Mouse (Mus musculus) embryonic facial prominence, embryonic 14.5 days (tissue): ENCODE measurements around the gene Lama2. TPM values are rescaled to one million over a fixed set of nuclear protein-coding genes. Genes with fewer than 3 reads are reported as not detected.

Experiments
- ATAC-seq: fragments of 200-750 bp; cut with Nextera tagmentation; 2 replicates; pipeline ENCODE4 v1.8.0; 2017; ENCODE audit warnings: low read depth, moderate number of reproducible peaks, moderate TSS enrichment
- DNase-seq: peaks from one replicate; pipeline ENCODE4 v3.0.0-alpha.2; 2015; ENCODE audit warnings: low spot score
- H3K27ac ChIP-seq: fragments of 300-500 bp; sonication (generic); replicated peaks from 2 replicates; pipeline ENCODE4 v1.5.1; 2014; ENCODE audit warnings: low read depth, mild to moderate bottlenecking, low read length, moderate library complexity
- H3K27me3 ChIP-seq: fragments of 300-500 bp; sonication (generic); replicated peaks from 2 replicates; pipeline ENCODE4 v1.6.1; 2014; ENCODE audit warnings: low read length; ENCODE audit not compliant: control insufficient read depth, insufficient read depth
- H3K36me3 ChIP-seq: fragments of 300-500 bp; sonication (generic); 2 replicates; pipeline ENCODE4 v1.6.1; 2014; ENCODE audit warnings: low read length, mixed read lengths; ENCODE audit not compliant: control insufficient read depth, insufficient read depth
- H3K4me1 ChIP-seq: fragments of 300-500 bp; sonication (generic); 2 replicates; pipeline ENCODE4 v1.6.1; 2014; ENCODE audit warnings: antibody characterized with exemption, low read length; ENCODE audit not compliant: control insufficient read depth, insufficient read depth
- H3K4me2 ChIP-seq: fragments of 300-500 bp; sonication (generic); 2 replicates; pipeline ENCODE4 v1.6.1; 2014; ENCODE audit warnings: low read depth, mild to moderate bottlenecking, low read length, moderate library complexity, mixed read lengths
- H3K4me3 ChIP-seq: fragments of 300-500 bp; sonication (generic); 2 replicates; pipeline ENCODE4 v1.5.1; 2014; ENCODE audit warnings: low read depth, mild to moderate bottlenecking, low read length
- H3K9ac ChIP-seq: fragments of 300-500 bp; sonication (generic); 2 replicates; pipeline ENCODE4 v1.6.1; 2014; ENCODE audit warnings: low read depth, mild to moderate bottlenecking, low read length, moderate library complexity, mixed read lengths
- H3K9me3 ChIP-seq: fragments of 300-500 bp; sonication (generic); 2 replicates; pipeline ENCODE4 v1.6.1; 2016; ENCODE audit warnings: low read length; ENCODE audit not compliant: control insufficient read depth
- WGBS: fragments of 180-500 bp; shearing (Covaris S2); extraction: QIAGEN DNeasy Blood & Tissue Kit; methylation state at CpG from one replicate; pipeline ENCODE4 v1.1.7; 2014; 5-methylcytosine and 5-hydroxymethylcytosine counted together
- polyA plus RNA-seq: library from polyadenylated mRNA; unstranded; fragments of >200 nt; fragmentation: Nextera tagmentation; extraction: Ambion mirVana; gene quantifications from 2 replicates; pipeline ENCODE4 v1.2.1, GENCODE M21; 2014

The Lama2 gene
- polyA plus RNA-seq, 1 experiment from 2014 or later, result 34.2 TPM

GRCm38 (mm10) chr10:27127454-27127853 is 492.1 kb downstream of the Lama2 start:
- Histone ChIP-seq H3K36me3 (no peaks in the 10 kb centered on the region), H3K4me1 (no peaks in the 10 kb centered on the region), H3K4me2 (no peak overlapping the region), H3K9me3 (no peaks in the 10 kb centered on the region), H3K4me3 (no peak overlapping the region), H3K9ac (no peak overlapping the region), H3K27me3 (no peaks in the 10 kb centered on the region), H3K27ac (no peak overlapping the region)
- DNase-seq, result no peak
- WGBS, result 83% methylated on average over 2 of the region's 2 CpGs
- ATAC-seq, result no peak

DNA sequence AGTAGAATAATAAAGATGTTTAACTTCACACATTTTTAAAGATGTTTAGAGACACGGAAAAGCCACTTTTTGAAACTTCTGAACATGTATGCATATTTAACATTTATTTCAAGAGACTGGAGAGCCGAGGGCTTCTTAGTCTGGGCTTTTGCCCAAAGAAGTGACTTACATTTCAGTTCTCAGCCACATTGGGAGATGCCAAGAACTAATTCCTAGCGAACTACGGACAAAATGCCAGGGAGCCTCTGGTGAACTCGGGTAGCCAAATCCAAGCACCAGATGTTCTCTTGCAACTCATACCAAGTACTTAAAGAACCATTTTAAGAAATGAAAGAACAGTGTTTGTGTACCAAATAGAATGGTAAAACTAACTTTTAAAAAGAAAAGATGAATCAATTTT is 495.8 kb downstream of the Lama2 start:
- H3K27me3 ChIP-seq, result no peaks in the 10 kb centered on the region
- H3K27ac ChIP-seq, result no peak overlapping the region
- ATAC-seq, result no peak
- no peak overlapping the region for H3K4me2 ChIP-seq
- H3K4me3 ChIP-seq, result no peak overlapping the region
- no peaks in the 10 kb centered on the region for H3K36me3 ChIP-seq
- H3K9me3 ChIP-seq, result no peaks in the 10 kb centered on the region
- 51% methylated on average over 5 of the region's 5 CpGs for WGBS
- no peaks in the 10 kb centered on the region for H3K4me1 ChIP-seq
- H3K9ac ChIP-seq, result no peak overlapping the region
- DNase-seq, result peak; percentile 70

DNA sequence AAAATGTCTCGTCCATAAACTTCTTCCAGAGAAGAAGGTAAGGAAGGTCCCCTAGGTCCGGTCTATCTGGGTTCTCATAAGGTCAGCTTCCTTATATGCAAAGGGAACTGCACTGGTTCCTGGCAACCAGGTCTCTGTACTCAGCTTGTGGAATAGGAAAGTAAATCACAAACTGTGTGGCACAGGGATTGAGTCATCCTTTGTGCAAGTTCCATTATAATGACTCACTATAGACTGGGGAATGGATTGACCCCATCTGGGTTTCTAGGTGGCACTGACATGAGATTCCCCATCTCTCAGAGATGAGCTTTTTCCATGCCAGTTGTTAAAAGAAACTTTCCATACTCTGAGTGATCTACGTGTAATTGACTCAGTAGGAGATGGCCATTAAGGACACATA is 501.7 kb downstream of the Lama2 start:
- H3K4me2 ChIP-seq, result no peak overlapping the region

GRCm38 (mm10) chr10:27116938-27117647 is 502.5 kb downstream of the Lama2 start:
- ATAC-seq, result no peak
- DNase-seq, result no peak
- WGBS, result 86% methylated on average over 2 of the region's 2 CpGs
- no peaks in the 10 kb centered on the region for H3K9me3 ChIP-seq
- no peaks in the 10 kb centered on the region for H3K4me1 ChIP-seq
- no peak overlapping the region for H3K27ac ChIP-seq
- no peak overlapping the region for H3K4me3 ChIP-seq
- no peak overlapping the region for H3K4me2 ChIP-seq
- H3K36me3 ChIP-seq, result no peaks in the 10 kb centered on the region
- H3K9ac ChIP-seq, result no peak overlapping the region
- H3K27me3 ChIP-seq, result no peaks in the 10 kb centered on the region

More for the DNA sequence above, 501.7 kb downstream of the Lama2 start:
- Histone ChIP-seq H3K4me1 (no peaks in the 10 kb centered on the region), H3K27me3 (no peaks in the 10 kb centered on the region), H3K9me3 (no peaks in the 10 kb centered on the region), H3K9ac (no peak overlapping the region), H3K27ac (no peak overlapping the region), H3K4me3 (no peak overlapping the region), H3K36me3 (no peaks in the 10 kb centered on the region)
- 88% methylated on average over 3 of the region's 3 CpGs for WGBS
- ATAC-seq (no peak), DNase-seq (no peak)

DNA sequence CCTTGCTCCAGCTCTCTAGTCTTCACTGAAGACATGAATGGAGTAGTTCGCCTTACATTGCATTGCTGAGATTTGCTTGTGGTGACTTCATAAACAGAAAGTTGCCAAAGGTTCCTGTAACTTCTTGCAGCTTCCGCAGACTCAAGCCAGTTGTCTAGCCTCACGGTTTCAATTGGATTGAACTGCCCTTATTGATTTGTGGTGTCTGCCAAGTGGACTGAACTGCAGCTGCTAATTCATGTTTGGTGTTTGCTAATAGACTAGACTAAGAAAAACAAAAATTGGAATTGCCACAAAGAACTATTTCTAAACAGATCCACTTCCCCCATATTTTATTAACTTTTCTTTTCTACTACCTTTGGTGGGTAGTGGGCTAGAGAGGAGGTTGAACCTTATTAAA is 505.4 kb downstream of the Lama2 start:
- no peak overlapping the region for H3K4me3 ChIP-seq
- no peaks in the 10 kb centered on the region for H3K36me3 ChIP-seq
- no peaks in the 10 kb centered on the region for H3K27me3 ChIP-seq
- ATAC-seq (no peak), DNase-seq (no peak)
- no peak overlapping the region for H3K9ac ChIP-seq
- WGBS, result 94% methylated on average over 3 of the region's 3 CpGs
- no peaks in the 10 kb centered on the region for H3K9me3 ChIP-seq
- no peak overlapping the region for H3K27ac ChIP-seq
- H3K4me1 ChIP-seq, result no peaks in the 10 kb centered on the region
- H3K4me2 ChIP-seq, result no peak overlapping the region

DNA sequence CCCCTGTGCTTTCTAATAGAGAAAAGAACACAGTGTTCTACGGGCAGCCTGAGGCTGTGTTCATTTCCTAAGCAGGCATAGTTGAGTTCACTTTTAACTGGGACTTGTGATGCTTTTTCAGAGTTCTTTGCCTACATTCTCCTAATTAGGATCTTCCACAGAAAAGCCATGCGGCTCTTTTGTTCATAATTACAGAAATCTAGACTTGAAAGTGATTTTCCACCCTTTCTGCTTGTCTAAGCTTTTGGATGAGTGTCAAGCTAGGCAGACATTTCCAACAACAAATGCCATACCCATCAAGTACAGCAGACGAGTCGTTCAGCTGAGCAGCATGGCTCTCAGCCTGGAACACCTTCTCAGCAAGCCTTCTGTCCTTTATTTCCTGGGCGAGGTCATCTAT is 515.7 kb downstream of the Lama2 start:
- Histone ChIP-seq H3K9me3 (no peaks in the 10 kb centered on the region), H3K27ac (no peak overlapping the region), H3K36me3 (peaks cover 4% of the 10 kb centered on the region; the same call in 1 of the 2 replicates), H3K4me2 (no peak overlapping the region), H3K9ac (no peak overlapping the region), H3K4me3 (no peak overlapping the region), H3K4me1 (no peaks in the 10 kb centered on the region), H3K27me3 (no peaks in the 10 kb centered on the region)
- no peak for DNase-seq
- ATAC-seq, result no peak
- 79% methylated on average over 5 of the region's 5 CpGs for WGBS

DNA sequence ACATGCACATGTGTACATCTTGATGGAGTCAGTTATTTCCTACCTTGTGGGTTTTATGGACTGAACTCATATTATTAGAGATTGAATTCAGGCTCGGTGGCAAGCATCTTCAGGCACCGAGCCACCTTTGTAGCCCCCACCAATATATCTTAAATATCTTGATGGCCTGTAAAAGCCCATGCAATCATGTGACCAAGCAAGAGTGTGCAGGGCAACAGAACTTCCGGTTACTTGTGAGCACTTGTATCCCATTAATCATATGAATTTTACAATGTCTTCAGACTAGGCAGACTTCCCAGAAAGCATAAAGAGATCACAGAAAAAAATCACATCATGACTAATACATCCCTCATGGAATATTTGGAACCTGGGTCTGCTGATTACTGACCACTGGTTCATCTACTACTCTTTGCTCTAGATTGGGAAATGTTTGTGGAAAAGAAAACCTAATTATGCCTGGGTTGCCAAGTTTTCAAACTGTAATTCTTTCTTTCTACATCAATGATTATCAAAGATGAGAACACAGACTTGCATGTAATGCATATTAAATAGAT is 517.7 kb downstream of the Lama2 start:
- Histone ChIP-seq H3K4me3 (no peak overlapping the region), H3K27me3 (no peaks in the 10 kb centered on the region), H3K27ac (no peak overlapping the region), H3K9ac (no peak overlapping the region), H3K4me2 (no peak overlapping the region), H3K36me3 (peaks cover 4% of the 10 kb centered on the region; the same call in 1 of the 2 replicates), H3K9me3 (no peaks in the 10 kb centered on the region), H3K4me1 (no peaks in the 10 kb centered on the region)
- DNase-seq (peak; percentile 9), ATAC-seq (no peak)
- WGBS, result 70% methylated on average over 3 of the region's 3 CpGs

DNA sequence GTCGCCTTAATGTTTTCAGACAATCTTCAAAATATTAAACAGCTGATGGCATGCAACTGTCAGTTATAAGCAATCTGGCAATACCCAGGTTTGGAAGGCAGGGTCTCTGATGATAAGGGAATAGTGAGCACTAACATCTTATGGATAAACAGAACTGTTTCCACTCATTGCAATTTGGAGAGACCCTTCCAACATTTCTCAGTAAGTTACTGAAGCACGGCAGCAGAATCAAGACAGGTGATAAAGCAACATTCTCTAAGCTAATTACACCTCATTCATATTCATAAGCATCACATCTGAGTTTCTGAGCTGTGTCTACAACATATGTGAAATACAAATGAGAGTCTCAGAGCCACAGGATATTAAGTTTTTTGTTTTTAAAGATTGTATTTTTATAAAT is 542.4 kb downstream of the Lama2 start:
- Histone ChIP-seq H3K27me3 (no peaks in the 10 kb centered on the region), H3K27ac (no peak overlapping the region), H3K9me3 (no peaks in the 10 kb centered on the region), H3K9ac (no peak overlapping the region), H3K4me1 (no peaks in the 10 kb centered on the region), H3K4me3 (no peak overlapping the region), H3K36me3 (no peaks in the 10 kb centered on the region), H3K4me2 (no peak overlapping the region)
- DNase-seq (no peak), ATAC-seq (no peak)
- 87% methylated on average over 2 of the region's 2 CpGs for WGBS
